Mouse (Mus musculus): ENCODE measurements around the gene Kctd15. TPM values are rescaled to one million over a fixed set of nuclear protein-coding genes. Genes with fewer than 3 reads are reported as not detected.

Gene Kctd15
- total and polyA plus RNA-seq, 3 experiments, result not detected

GRCm38 (mm10) chr7:34645623-34646022 is 10.9 kb downstream of the Kctd15 start:
- Histone ChIP-seq H3K4me3 (ENCODE audit: control insufficient read depth in 1 of 2, insufficient read depth in 1 of 2, low read depth in 2 of 2, low read length in 2 of 2) (no peak overlapping the region), H3K27ac (ENCODE audit: control insufficient read depth, low read depth, low read length) (no peak overlapping the region), H3K4me1 (ENCODE audit: control insufficient read depth in 1 of 2, insufficient read depth in 2 of 2, low read length in 2 of 2) (no peaks in the 10 kb centered on the region), H3K9ac (ENCODE audit: control insufficient read depth, low read depth, low read length, poor library complexity, severe bottlenecking) (no peak overlapping the region), H3K79me2 (ENCODE audit: control insufficient read depth, insufficient read depth, low read length, poor library complexity) (no peaks in the 10 kb centered on the region), H3K36me3 (ENCODE audit: control insufficient read depth in 1 of 2, insufficient read depth in 2 of 2, low read length in 2 of 2) (no peaks in the 10 kb centered on the region), H3K9me3 (replicated peaks; ENCODE audit: insufficient read depth, low read length) (no peaks in the 10 kb centered on the region), H3K27me3 (ENCODE audit: control insufficient read depth in 1 of 2, insufficient read depth in 2 of 2, low read length in 2 of 2) (no peaks in the 10 kb centered on the region)
- no peak for DNase-seq (ENCODE audit: low read depth, low spot score)
- TF ChIP-seq GABPA (IDR thresholded peaks at IDR 0.05; ENCODE audit: low read depth, low read length), result no peak
- TF ChIP-seq SIN3A (IDR thresholded peaks at IDR 0.05; ENCODE audit: low read length), result no peak
- no peak for TF ChIP-seq ZMIZ1 (IDR thresholded peaks at IDR 0.05; ENCODE audit: low read depth, low read length)
- TF ChIP-seq ETS1 (IDR thresholded peaks at IDR 0.05; ENCODE audit: low read depth, low read length), result no peak
- TF ChIP-seq HCFC1 (IDR thresholded peaks at IDR 0.05; ENCODE audit: low read depth, low read length), result no peak
- TF ChIP-seq MAFK (IDR thresholded peaks at IDR 0.05; ENCODE audit: borderline replicate concordance, low read depth, low read length), result no peak
- TF ChIP-seq NELFE (IDR thresholded peaks at IDR 0.05; ENCODE audit: low read depth, low read length), result no peak
- no peak for TF ChIP-seq ZNF384 (IDR thresholded peaks at IDR 0.05; ENCODE audit: low read depth, low read length)
- TF ChIP-seq POLR2AphosphoS5 (IDR thresholded peaks at IDR 0.05; ENCODE audit: borderline replicate concordance, low read depth, low read length), result no peak
- TF ChIP-seq TCF12 (IDR thresholded peaks at IDR 0.05; ENCODE audit: low read depth, low read length), result no peak
- TF ChIP-seq USF2 (IDR thresholded peaks at IDR 0.05; ENCODE audit: borderline replicate concordance in 1 of 2, insufficient read depth in 1 of 2, low read depth in 1 of 2, low read length in 2 of 2), result no peak
- no peak for TF ChIP-seq MYB (IDR thresholded peaks at IDR 0.05; ENCODE audit: low read depth, low read length)
- TF ChIP-seq MXI1 (IDR thresholded peaks at IDR 0.05; ENCODE audit: low read depth, low read length), result no peak

GRCm38 (mm10) chr7:34644591-34644990 is 11.9 kb downstream of the Kctd15 start:
- Histone ChIP-seq H3K4me1 (ENCODE audit: control insufficient read depth in 1 of 2, insufficient read depth in 2 of 2, low read length in 2 of 2) (no peaks in the 10 kb centered on the region), H3K27me3 (ENCODE audit: control insufficient read depth in 1 of 2, insufficient read depth in 2 of 2, low read length in 2 of 2) (no peaks in the 10 kb centered on the region), H3K27ac (ENCODE audit: control insufficient read depth, low read depth, low read length) (no peak overlapping the region), H3K9ac (ENCODE audit: control insufficient read depth, low read depth, low read length, poor library complexity, severe bottlenecking) (no peak overlapping the region), H3K9me3 (replicated peaks; ENCODE audit: insufficient read depth, low read length) (no peaks in the 10 kb centered on the region), H3K36me3 (ENCODE audit: control insufficient read depth in 1 of 2, insufficient read depth in 2 of 2, low read length in 2 of 2) (no peaks in the 10 kb centered on the region), H3K79me2 (ENCODE audit: control insufficient read depth, insufficient read depth, low read length, poor library complexity) (no peaks in the 10 kb centered on the region), H3K4me3 (ENCODE audit: control insufficient read depth in 1 of 2, insufficient read depth in 1 of 2, low read depth in 2 of 2, low read length in 2 of 2) (no peak overlapping the region)
- TF ChIP-seq SMC3 (IDR thresholded peaks at IDR 0.05; ENCODE audit: low read depth, low read length) (no peak), SIN3A (IDR thresholded peaks at IDR 0.05; ENCODE audit: low read length) (no peak), GABPA (IDR thresholded peaks at IDR 0.05; ENCODE audit: low read depth, low read length) (no peak), GATA1 (IDR thresholded peaks at IDR 0.05; ENCODE audit: low read depth, low read length) (no peak), ETS1 (IDR thresholded peaks at IDR 0.05; ENCODE audit: low read depth, low read length) (no peak), TCF12 (IDR thresholded peaks at IDR 0.05; ENCODE audit: low read depth, low read length) (no peak), TAL1 (IDR thresholded peaks at IDR 0.05; ENCODE audit: low read length) (no peak), POLR2AphosphoS2 (IDR thresholded peaks at IDR 0.05; ENCODE audit: low read length) (no peak)
- no peak for DNase-seq (ENCODE audit: low read depth, low spot score)
